Mouse (Mus musculus) kidney, postnatal 0 days (tissue): Measurements from ENCODE around the gene Col17a1. TPM values are rescaled to one million over a fixed set of nuclear protein-coding genes. Genes with fewer than 3 reads are reported as not detected.

Experiments used
- ATAC-seq: fragments of 200-750 bp; cut with Nextera tagmentation; replicated peaks from 2 replicates; pipeline ENCODE4 v1.8.0; 2017; ENCODE audit warnings: low read depth, moderate number of reproducible peaks, moderate TSS enrichment, moderate library complexity; ENCODE audit not compliant: low FRiP score
- DNase-seq: peaks from one replicate; pipeline ENCODE4 v3.0.0-alpha.2; 2016; ENCODE audit warnings: low spot score
- H3K27ac ChIP-seq: fragments of 300-500 bp; sonication (generic); 2 replicates; pipeline ENCODE4 v1.5.1; 2014; ENCODE audit warnings: mild to moderate bottlenecking
- H3K27me3 ChIP-seq: fragments of 300-500 bp; sonication (generic); 2 replicates; pipeline ENCODE4 v1.6.1; 2014; ENCODE audit warnings: low read length, mixed read lengths; ENCODE audit not compliant: insufficient read depth
- H3K36me3 ChIP-seq: fragments of 300-500 bp; sonication (generic); 2 replicates; pipeline ENCODE4 v1.6.1; 2014; ENCODE audit warnings: low read length, mixed read lengths; ENCODE audit not compliant: insufficient read depth
- H3K4me1 ChIP-seq: fragments of 300-500 bp; sonication (generic); replicated peaks from 2 replicates; pipeline ENCODE4 v1.6.1; 2014; ENCODE audit warnings: antibody characterized with exemption, low read length, mixed read lengths; ENCODE audit not compliant: insufficient read depth
- H3K4me2 ChIP-seq: fragments of 300-500 bp; sonication (generic); 2 replicates; pipeline ENCODE4 v1.6.1; 2014; ENCODE audit warnings: mild to moderate bottlenecking, low read length, moderate library complexity, mixed read lengths
- H3K4me3 ChIP-seq: fragments of 300-500 bp; sonication (generic); replicated peaks from 2 replicates; pipeline ENCODE4 v1.5.1; 2014; ENCODE audit warnings: low read depth, low read length
- H3K9ac ChIP-seq: fragments of 300-500 bp; sonication (generic); 2 replicates; pipeline ENCODE4 v1.6.1; 2014; ENCODE audit warnings: low read depth, low read length
- H3K9me3 ChIP-seq: fragments of 300-500 bp; sonication (generic); replicated peaks from 2 replicates; pipeline ENCODE4 v1.6.1; 2016; ENCODE audit warnings: low read length, inconsistent platforms, mixed read lengths
- CTCF ChIP-seq: IDR thresholded peaks from 2 replicates; pipeline ENCODE4 v1.5.1; 2016; ENCODE audit warnings: antibody characterized with exemption, low read depth, mild to moderate bottlenecking, moderate library complexity
- WGBS: fragments of 180-500 bp; shearing (Covaris S2); extraction: QIAGEN DNeasy Blood & Tissue Kit; methylation state at CpG from one replicate; pipeline ENCODE4 v1.1.7; 2014; 5-methylcytosine and 5-hydroxymethylcytosine counted together
- polyA plus RNA-seq: library from polyadenylated mRNA; unstranded; fragments of >200 nt; fragmentation: Nextera tagmentation; extraction: Ambion mirVana; gene quantifications from 2 replicates; pipeline ENCODE4 v1.2.1, GENCODE M21; 2015

The Col17a1 gene
- polyA plus RNA-seq, 1 experiment from 2014 or later = 0.43 TPM

GRCm38 (mm10) chr19:47678675-47679074 lies 13.2 kb downstream of the Col17a1 start:
- ATAC-seq = no peak

GRCm38 (mm10) chr19:47674419-47674818 lies 17.5 kb downstream of the Col17a1 start:
- no peak for ATAC-seq
- WGBS = 50% methylated on average over 8 of the region's 8 CpGs

More at GRCm38 (mm10) chr19:47678675-47679074, 13.2 kb downstream of the Col17a1 start:
- Histone ChIP-seq H3K4me2 (no peak overlapping the region), H3K4me1 (no peaks in the 10 kb centered on the region), H3K4me3 (no peak overlapping the region), H3K9ac (no peak overlapping the region), H3K36me3 (no peaks in the 10 kb centered on the region), H3K27ac (no peak overlapping the region), H3K9me3 (no peaks in the 10 kb centered on the region), H3K27me3 (no peaks in the 10 kb centered on the region)
- TF ChIP-seq CTCF = no peak
- DNase-seq = no peak
- 85% methylated on average over 12 of the region's 12 CpGs for WGBS

DNA sequence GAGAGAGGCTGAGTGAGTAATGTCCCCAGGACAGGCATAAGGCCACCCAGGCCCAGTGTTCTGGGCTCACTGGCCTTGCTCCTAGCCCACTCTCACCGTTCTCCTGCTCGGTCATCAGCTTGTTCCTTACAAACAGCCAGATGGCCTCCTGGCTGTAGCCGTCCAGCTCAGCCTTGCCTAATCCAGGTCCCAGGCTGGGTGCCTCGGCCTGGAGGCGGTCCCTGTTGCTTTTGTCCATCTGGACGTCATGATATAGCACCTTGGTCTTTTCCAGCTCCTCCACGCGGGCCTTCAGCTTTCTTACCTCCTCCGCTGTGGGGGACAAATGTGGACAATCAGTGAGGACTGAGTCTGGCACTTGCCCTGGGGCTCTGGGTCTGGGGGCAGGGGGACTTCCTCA lies 23.5 kb downstream of the Col17a1 start:
- H3K4me1 ChIP-seq = no peaks in the 10 kb centered on the region
- no peak overlapping the region for H3K9ac ChIP-seq
- H3K4me3 ChIP-seq = no peak overlapping the region
- DNase-seq = no peak
- H3K4me2 ChIP-seq = no peak overlapping the region
- H3K9me3 ChIP-seq = no peaks in the 10 kb centered on the region
- H3K27ac ChIP-seq = no peak overlapping the region
- WGBS = 44% methylated on average over 9 of the region's 9 CpGs
- no peak for TF ChIP-seq CTCF
- H3K36me3 ChIP-seq = no peaks in the 10 kb centered on the region
- no peaks in the 10 kb centered on the region for H3K27me3 ChIP-seq
- ATAC-seq = no peak

More at GRCm38 (mm10) chr19:47674419-47674818, 17.5 kb downstream of the Col17a1 start:
- Histone ChIP-seq H3K4me3 (no peak overlapping the region), H3K4me1 (no peaks in the 10 kb centered on the region), H3K4me2 (no peak overlapping the region), H3K27me3 (no peaks in the 10 kb centered on the region), H3K9me3 (no peaks in the 10 kb centered on the region), H3K9ac (no peak overlapping the region), H3K36me3 (no peaks in the 10 kb centered on the region), H3K27ac (no peak overlapping the region)
- peak; percentile 67 for TF ChIP-seq CTCF
- peak; percentile 18 for DNase-seq

DNA sequence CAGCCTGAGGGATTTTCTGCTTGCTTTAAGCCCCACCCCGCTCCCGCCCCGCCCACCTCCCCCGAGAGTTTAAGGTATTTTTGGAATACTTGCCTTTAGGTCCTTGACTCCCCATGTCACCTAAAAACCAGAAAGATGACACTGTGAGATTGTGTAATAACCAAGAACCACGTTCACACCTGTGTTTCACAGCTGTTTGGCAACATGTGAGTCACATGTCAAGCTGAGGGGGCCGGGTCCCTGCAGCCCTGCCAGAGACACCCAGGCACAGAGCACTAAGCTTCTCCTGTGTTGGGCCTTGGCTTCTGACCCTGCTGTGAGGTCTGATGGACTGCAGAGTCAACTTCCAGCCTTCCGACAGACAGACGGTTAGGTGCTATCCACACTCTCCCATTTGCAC lies 24.3 kb downstream of the Col17a1 start:
- Histone ChIP-seq H3K4me2 (no peak overlapping the region), H3K9me3 (no peaks in the 10 kb centered on the region), H3K27me3 (no peaks in the 10 kb centered on the region), H3K27ac (no peak overlapping the region), H3K4me1 (no peaks in the 10 kb centered on the region), H3K9ac (no peak overlapping the region), H3K4me3 (no peak overlapping the region), H3K36me3 (no peaks in the 10 kb centered on the region)
- DNase-seq (no peak), ATAC-seq (no peak)
- 58% methylated on average over 8 of the region's 8 CpGs for WGBS
- TF ChIP-seq CTCF = no peak

DNA sequence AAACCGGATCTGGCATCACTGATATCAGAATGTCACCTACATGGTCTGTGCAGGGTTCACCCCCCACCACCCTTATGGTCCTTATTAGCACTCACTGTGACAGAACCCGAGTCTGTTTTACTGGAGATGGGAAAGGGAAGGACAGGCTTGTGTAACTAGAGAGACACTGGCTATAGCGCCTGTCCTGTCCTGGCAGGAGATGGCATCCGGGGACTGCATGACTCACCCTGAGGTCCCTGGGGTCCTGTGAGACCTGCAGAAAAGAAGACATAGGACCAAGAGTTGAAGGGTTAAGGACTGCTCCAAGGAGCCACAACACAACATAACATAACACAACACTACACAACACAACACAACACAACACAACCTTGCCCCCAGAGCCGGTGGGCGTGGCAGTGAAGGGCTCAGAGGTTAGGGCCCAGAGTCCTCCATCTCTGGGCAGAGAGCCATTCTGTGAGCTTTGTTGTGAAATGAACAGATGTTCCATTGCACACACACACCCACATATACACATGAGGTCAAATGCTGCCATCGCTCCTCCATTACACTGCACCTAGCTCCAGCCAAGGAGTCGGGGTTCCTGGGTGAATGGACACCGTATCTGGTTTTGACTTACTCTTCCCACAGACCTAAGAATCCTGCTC lies 32.0 kb downstream of the Col17a1 start:
- TF ChIP-seq CTCF = no peak
- H3K4me2 ChIP-seq = no peak overlapping the region
- no peak overlapping the region for H3K27ac ChIP-seq
- no peak overlapping the region for H3K4me3 ChIP-seq
- 0 out of 2 replicates have a peak, but pooled peaks cover 2% of the 10 kb centered on the region for H3K4me1 ChIP-seq
- H3K9me3 ChIP-seq = no peaks in the 10 kb centered on the region
- DNase-seq (no peak), ATAC-seq (no peak)
- 80% methylated on average over 9 of the region's 9 CpGs for WGBS
- H3K27me3 ChIP-seq = no peaks in the 10 kb centered on the region
- H3K36me3 ChIP-seq = no peaks in the 10 kb centered on the region
- no peak overlapping the region for H3K9ac ChIP-seq

- ATAC-seq (0 out of 2 replicates have a peak, but pooled peaks have one; percentile 61), DNase-seq (peak; percentile 86)
- no peak overlapping the region for H3K4me3 ChIP-seq
- no peak overlapping the region for H3K4me2 ChIP-seq
- H3K36me3 ChIP-seq = no peaks in the 10 kb centered on the region
- H3K9ac ChIP-seq = no peak overlapping the region
- peak; percentile 83 for TF ChIP-seq CTCF
- H3K27ac ChIP-seq = no peak overlapping the region
- no peaks in the 10 kb centered on the region for H3K27me3 ChIP-seq
- no peaks in the 10 kb centered on the region for H3K9me3 ChIP-seq
- 0 out of 2 replicates have a peak, but pooled peaks cover 2% of the 10 kb centered on the region for H3K4me1 ChIP-seq
- WGBS = 13% methylated on average over 5 of the region's 5 CpGs
Observed at GRCm38 (mm10) chr19:47658914-47659535, 32.9 kb downstream of the Col17a1 start.
